Comparison of ENCODE assay signal across 8 mouse cellular contexts in the genomic region with DNA sequence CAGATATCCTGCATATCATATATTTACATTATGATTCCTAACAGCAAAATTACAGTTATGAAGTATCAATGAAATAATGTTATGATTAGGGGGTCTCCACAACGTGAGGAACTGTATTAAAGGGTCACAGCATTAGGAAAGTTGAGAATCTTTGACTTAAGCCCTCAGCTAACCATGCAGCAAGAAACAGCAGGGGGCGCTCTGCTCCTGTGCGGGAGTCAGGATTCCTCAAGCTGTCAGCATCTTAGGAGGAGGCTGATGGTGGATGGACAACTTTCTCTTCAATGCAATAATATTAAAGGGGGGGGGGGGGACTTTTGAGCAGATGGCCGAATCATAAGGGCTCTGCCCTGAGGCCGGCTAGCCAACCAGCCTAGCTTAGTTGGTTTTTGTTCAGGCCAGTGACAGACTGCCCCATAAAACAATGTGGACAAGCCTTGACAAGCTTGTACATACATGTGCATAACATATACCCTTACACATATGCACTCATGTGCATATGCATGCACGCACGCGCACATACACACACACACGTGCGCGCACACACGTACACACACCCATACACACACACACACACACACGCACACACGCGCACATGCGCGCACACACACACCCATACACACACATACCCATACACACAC. TPM values are rescaled to one million over a fixed set of nuclear protein-coding genes. Genes with fewer than 3 reads are reported as not detected.
A peak's percentile ranks its signal among the peaks of the same experiment; 100 is the strongest.
DNase-seq lines count a peak whose midpoint lies in the region; ATAC-seq and TF ChIP-seq lines count a peak whose summit lies in the region.
"Had no signal": no experiment of that assay in that cellular context is flagged by ENCODE, and none has a peak within 500 bp of the region (broad histone marks: within the 10 kb centered on the region; RNA-seq: fewer than 3 reads in every experiment).

No protein-coding gene starts in this region.

- no peak overlapping the region for H3K4me3 ChIP-seq in liver, postnatal 0 days (ENCODE audit: low read depth, low read length)
- H3K4me3 ChIP-seq: hindbrain, embryonic 15.5 days had no signal

- no peaks in the 10 kb centered on the region for H3K27me3 ChIP-seq in liver, postnatal 0 days (ENCODE audit: insufficient read depth, low read length)
- H3K27me3 ChIP-seq: hindbrain, embryonic 15.5 days had no signal

- no peaks in the 10 kb centered on the region for H3K9me3 ChIP-seq in liver, postnatal 0 days (ENCODE audit: low read length)
- H3K9me3 ChIP-seq: hindbrain, embryonic 15.5 days had no signal

- no peak for ATAC-seq in liver, postnatal 0 days

- peak; percentile 70 for DNase-seq in right cerebral cortex, adult 18-20 months
- DNase-seq in right cerebral cortex, postnatal 36 days (ENCODE audit: low spot score in 2 of 2), result no peak
- peak; percentile 53 for DNase-seq in adrenal gland, adult 2 months
- DNase-seq in cerebellum, postnatal 36 days, result peak; percentile 84
- DNase-seq in heart, postnatal 4 days, result peak; percentile 77
- DNase-seq in liver, postnatal 0 days, result peak; percentile 64
- DNase-seq in right cerebral cortex, postnatal 25 days, result peak; percentile 49

- H3K4me1 ChIP-seq in liver, postnatal 0 days (ENCODE audit: insufficient read depth), result no peaks in the 10 kb centered on the region

- H3K4me2 ChIP-seq in liver, postnatal 0 days (ENCODE audit: low read depth, low read length), result no peak overlapping the region
- H3K4me2 ChIP-seq: hindbrain, embryonic 15.5 days had no signal

- no peaks in the 10 kb centered on the region for H3K36me3 ChIP-seq in liver, postnatal 0 days (replicated peaks; ENCODE audit: insufficient read depth, low read length)
- H3K36me3 ChIP-seq: hindbrain, embryonic 15.5 days had no signal

- no peak for TF ChIP-seq EP300 in liver, postnatal 0 days (IDR thresholded peaks at IDR 0.05; ENCODE audit: low read depth)

- peak; percentile 67 for TF ChIP-seq CTCF in liver, postnatal 0 days (IDR thresholded peaks at IDR 0.05; ENCODE audit: low read depth)

- no peak overlapping the region for H3K27ac ChIP-seq in liver, postnatal 0 days (ENCODE audit: low read depth)
- H3K27ac ChIP-seq: hindbrain, embryonic 15.5 days had no signal

- WGBS in liver, postnatal 0 days (ENCODE audit: insufficient replicate concordance), result 73% methylated on average over 17 of the region's 17 CpGs

- H3K9ac ChIP-seq in liver, postnatal 0 days (replicated peaks), result no peak overlapping the region
- H3K9ac ChIP-seq: hindbrain, embryonic 15.5 days had no signal

RNA-seq across cellular contexts. Expression of a gene that starts 4.3 kb away (rescaled TPM):
- not detected for total RNA-seq in adrenal gland, adult 2 months (2021)
- not detected in 2 replicates for polyA plus RNA-seq in adrenal gland, adult 2 months (2012; rRNA removed)
- not detected for total RNA-seq in heart, postnatal 4 days (2021)
- not detected in 2 replicates for polyA plus RNA-seq in liver, postnatal 0 days (2015; fragmentation: Nextera tagmentation; extraction: Ambion mirVana)
- polyA plus RNA-seq: hindbrain, embryonic 15.5 days had no signal

RNA-seq across cellular contexts. Expression of a gene that starts 32.7 kb away (rescaled TPM):
- 10 to 100 TPM in 1 of 2 experiments, 1 to 10 TPM in 1; 4.3 to 13.3 TPM for total RNA-seq in adrenal gland, adult 2 months (2021)
- 1.8 and 2.8 TPM in 2 replicates for polyA plus RNA-seq in adrenal gland, adult 2 months (2012; rRNA removed)
- total RNA-seq in heart, postnatal 4 days (2021), result 1 to 10 TPM; 4.7 to 5.2 TPM
- 0.02 and 0.08 TPM in 2 replicates for polyA plus RNA-seq in liver, postnatal 0 days (2015; fragmentation: Nextera tagmentation; extraction: Ambion mirVana)

RNA-seq across cellular contexts. Expression of a gene that starts 44.3 kb away (rescaled TPM):
- total RNA-seq in adrenal gland, adult 2 months (2021), result not detected
- not detected in 2 replicates for polyA plus RNA-seq in adrenal gland, adult 2 months (2012; rRNA removed)
- total RNA-seq in heart, postnatal 4 days (2021), result not detected
- not detected in 2 replicates for polyA plus RNA-seq in liver, postnatal 0 days (2015; fragmentation: Nextera tagmentation; extraction: Ambion mirVana)

Comparison
In these comparisons a context has a peak if more than half of its experiments do, and no peak if none do; other contexts are left out.
1. DNase-seq: peak in right cerebral cortex, adult 18-20 months (single experiment), adrenal gland, adult 2 months (single experiment), cerebellum, postnatal 36 days (2 of 2), heart, postnatal 4 days (single experiment), liver, postnatal 0 days (single experiment) and right cerebral cortex, postnatal 25 days (single experiment); none in right cerebral cortex, postnatal 36 days (0 of 2).